Mouse (Mus musculus): ENCODE data around the gene Cd44. TPM values are rescaled to one million over a fixed set of nuclear protein-coding genes. Genes with fewer than 3 reads are reported as not detected.

Cd44 gene
- total and polyA plus RNA-seq, 2 experiments from 2014 or later, result 9.3 to 12.5 TPM

- no peak for ATAC-seq (ENCODE audit: insufficient read depth, low read depth)
- Histone ChIP-seq H3K27ac (ENCODE audit: low read depth) (no peak overlapping the region), H3K4me3 (ENCODE audit: low read depth, low read length) (no peak overlapping the region), H3K4me1 (ENCODE audit: control insufficient read depth, insufficient read depth) (no peaks in the 10 kb centered on the region), H3K9me3 (replicated peaks; ENCODE audit: control insufficient read depth, low read length) (no peaks in the 10 kb centered on the region), H3K27me3 (ENCODE audit: control insufficient read depth, insufficient read depth, low read length) (no peaks in the 10 kb centered on the region), H3K36me3 (replicated peaks; ENCODE audit: control insufficient read depth, insufficient read depth, low read length) (no peaks in the 10 kb centered on the region), H3K4me2 (ENCODE audit: low read depth, low read length) (no peak overlapping the region), H3K9ac (replicated peaks; ENCODE audit: low read depth, low read length) (no peak overlapping the region)
- TF ChIP-seq EP300 (IDR thresholded peaks at IDR 0.05; ENCODE audit: low read depth) (no peak), CTCF (IDR thresholded peaks at IDR 0.05; ENCODE audit: low read depth) (no peak)
- 35% methylated on average over 3 of the region's 3 CpGs for WGBS
- no peak for DNase-seq (ENCODE audit: low spot score)
Observed at GRCm38 (mm10) chr2:102936886-102937285, 35.4 kb upstream of the Cd44 start.

DNA sequence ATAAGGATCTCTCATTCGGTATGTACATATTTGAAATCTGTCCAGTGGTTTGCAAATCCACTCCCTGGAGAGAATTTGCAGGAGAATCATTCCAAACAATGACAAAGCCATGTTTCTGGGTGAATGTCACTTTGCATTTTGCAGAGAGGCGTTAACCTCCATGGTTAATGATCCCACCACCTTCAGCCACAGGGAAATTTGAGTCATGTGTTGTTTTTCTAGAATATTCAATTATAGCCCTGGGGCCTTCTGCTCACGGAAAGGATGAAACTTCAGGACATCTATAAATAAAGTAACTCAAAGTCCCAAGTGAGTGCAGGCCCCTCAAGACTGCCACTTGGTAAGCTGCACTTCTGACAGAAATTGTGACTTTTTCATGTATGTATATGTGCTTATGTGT is 33.4 kb upstream of the Cd44 start:
- DNase-seq (ENCODE audit: low spot score) (no peak), ATAC-seq (ENCODE audit: insufficient read depth, low read depth) (no peak)
- H3K9me3 ChIP-seq (replicated peaks; ENCODE audit: control insufficient read depth, low read length), result no peaks in the 10 kb centered on the region
- H3K36me3 ChIP-seq (replicated peaks; ENCODE audit: control insufficient read depth, insufficient read depth, low read length), result no peaks in the 10 kb centered on the region
- TF ChIP-seq EP300 (IDR thresholded peaks at IDR 0.05; ENCODE audit: low read depth) (no peak), CTCF (IDR thresholded peaks at IDR 0.05; ENCODE audit: low read depth) (no peak)
- no peaks in the 10 kb centered on the region for H3K27me3 ChIP-seq (ENCODE audit: control insufficient read depth, insufficient read depth, low read length)
- no peak overlapping the region for H3K4me3 ChIP-seq (ENCODE audit: low read depth, low read length)
- H3K27ac ChIP-seq (ENCODE audit: low read depth), result no peak overlapping the region
- no peaks in the 10 kb centered on the region for H3K4me1 ChIP-seq (ENCODE audit: control insufficient read depth, insufficient read depth)
- WGBS, result 71% methylated on average over 3 of the region's 3 CpGs
- no peak overlapping the region for H3K4me2 ChIP-seq (ENCODE audit: low read depth, low read length)
- no peak overlapping the region for H3K9ac ChIP-seq (replicated peaks; ENCODE audit: low read depth, low read length)

DNA sequence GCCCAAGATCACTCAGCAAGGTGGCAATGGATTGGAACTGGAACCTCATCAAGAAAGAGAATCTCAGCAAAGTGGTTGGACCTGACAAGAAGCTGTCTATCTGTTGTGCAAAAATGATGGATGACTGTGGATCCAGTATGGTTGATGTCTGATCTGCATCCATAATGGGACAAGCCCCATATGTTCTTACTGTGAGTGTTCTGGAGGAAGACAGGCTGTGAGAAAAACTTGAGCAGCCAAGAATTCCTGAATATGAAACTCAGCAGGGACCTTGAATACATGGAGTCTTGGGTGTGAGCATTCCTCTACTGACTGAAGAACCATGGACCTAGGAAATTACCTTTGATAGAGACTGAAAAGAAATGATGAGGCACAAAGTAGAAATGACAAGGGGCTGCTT is 32.3 kb upstream of the Cd44 start:
- Histone ChIP-seq H3K9ac (replicated peaks; ENCODE audit: low read depth, low read length) (no peak overlapping the region), H3K36me3 (replicated peaks; ENCODE audit: control insufficient read depth, insufficient read depth, low read length) (no peaks in the 10 kb centered on the region), H3K27ac (ENCODE audit: low read depth) (no peak overlapping the region), H3K4me1 (ENCODE audit: control insufficient read depth, insufficient read depth) (no peaks in the 10 kb centered on the region), H3K27me3 (ENCODE audit: control insufficient read depth, insufficient read depth, low read length) (no peaks in the 10 kb centered on the region), H3K4me2 (ENCODE audit: low read depth, low read length) (no peak overlapping the region), H3K9me3 (replicated peaks; ENCODE audit: control insufficient read depth, low read length) (no peaks in the 10 kb centered on the region), H3K4me3 (ENCODE audit: low read depth, low read length) (no peak overlapping the region)
- no peak for TF ChIP-seq CTCF (IDR thresholded peaks at IDR 0.05; ENCODE audit: low read depth)
- TF ChIP-seq EP300 (IDR thresholded peaks at IDR 0.05; ENCODE audit: low read depth), result no peak
- DNase-seq (ENCODE audit: low spot score) (no peak), ATAC-seq (ENCODE audit: insufficient read depth, low read depth) (no peak)

DNA sequence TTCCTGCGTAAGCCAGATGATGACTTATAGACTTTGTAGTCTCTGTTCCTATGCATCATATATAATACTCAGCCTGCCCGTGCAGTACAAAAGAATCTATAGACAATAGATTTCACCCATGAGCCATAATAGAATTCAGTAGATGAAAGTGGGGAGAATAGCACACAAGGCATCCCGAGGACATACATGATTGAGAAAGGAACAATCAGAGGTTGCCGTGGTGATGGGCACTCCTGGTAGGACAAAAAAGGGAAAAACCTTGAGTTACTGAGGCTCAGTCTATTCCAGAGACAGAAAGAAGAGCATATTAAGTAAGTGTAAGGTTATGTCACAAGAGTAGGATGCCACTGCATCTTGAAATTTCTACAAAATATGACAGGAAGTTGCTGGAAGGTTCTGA is 31.7 kb upstream of the Cd44 start:
- Histone ChIP-seq H3K27me3 (ENCODE audit: control insufficient read depth, insufficient read depth, low read length) (no peaks in the 10 kb centered on the region), H3K9me3 (replicated peaks; ENCODE audit: control insufficient read depth, low read length) (no peaks in the 10 kb centered on the region)
- DNase-seq (ENCODE audit: low spot score), result no peak

DNA sequence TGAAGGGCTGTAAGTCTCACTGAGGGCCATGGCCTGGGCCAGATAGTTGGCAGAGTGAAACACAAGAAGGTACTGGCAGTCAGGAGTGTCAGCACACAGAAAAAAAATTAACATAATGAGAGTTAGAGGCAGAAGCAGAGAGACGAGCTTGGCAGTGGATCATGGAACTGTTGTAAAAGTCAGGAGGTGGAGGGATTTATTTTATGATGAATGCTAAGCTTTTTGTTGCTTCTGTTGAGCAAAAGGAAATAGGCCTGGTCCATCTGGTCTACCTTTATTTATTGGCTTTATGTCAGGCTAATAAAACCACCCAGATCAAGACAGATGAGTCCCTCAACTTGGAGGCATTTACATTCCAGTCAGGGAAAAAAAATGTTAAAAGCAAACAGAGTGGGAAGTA is 31.2 kb upstream of the Cd44 start:
- TF ChIP-seq EP300 (IDR thresholded peaks at IDR 0.05; ENCODE audit: low read depth) (no peak), CTCF (IDR thresholded peaks at IDR 0.05; ENCODE audit: low read depth) (no peak)
- no peak overlapping the region for H3K27ac ChIP-seq (ENCODE audit: low read depth)
- H3K9ac ChIP-seq (replicated peaks; ENCODE audit: low read depth, low read length), result no peak overlapping the region
- no peaks in the 10 kb centered on the region for H3K9me3 ChIP-seq (replicated peaks; ENCODE audit: control insufficient read depth, low read length)
- H3K27me3 ChIP-seq (ENCODE audit: control insufficient read depth, insufficient read depth, low read length), result no peaks in the 10 kb centered on the region
- no peaks in the 10 kb centered on the region for H3K36me3 ChIP-seq (replicated peaks; ENCODE audit: control insufficient read depth, insufficient read depth, low read length)
- WGBS, result 63% methylated on average over 1 of the region's 1 CpGs
- no peak for DNase-seq (ENCODE audit: low spot score)
- no peak for ATAC-seq (ENCODE audit: insufficient read depth, low read depth)
- H3K4me3 ChIP-seq (ENCODE audit: low read depth, low read length), result no peak overlapping the region
- no peaks in the 10 kb centered on the region for H3K4me1 ChIP-seq (ENCODE audit: control insufficient read depth, insufficient read depth)
- H3K4me2 ChIP-seq (ENCODE audit: low read depth, low read length), result no peak overlapping the region

More for the DNA sequence above, 31.7 kb upstream of the Cd44 start:
- ATAC-seq (ENCODE audit: insufficient read depth, low read depth), result no peak
- Histone ChIP-seq H3K36me3 (replicated peaks; ENCODE audit: control insufficient read depth, insufficient read depth, low read length) (no peaks in the 10 kb centered on the region), H3K4me3 (ENCODE audit: low read depth, low read length) (no peak overlapping the region), H3K4me2 (ENCODE audit: low read depth, low read length) (no peak overlapping the region), H3K4me1 (ENCODE audit: control insufficient read depth, insufficient read depth) (no peaks in the 10 kb centered on the region), H3K27ac (ENCODE audit: low read depth) (no peak overlapping the region), H3K9ac (replicated peaks; ENCODE audit: low read depth, low read length) (no peak overlapping the region)
- WGBS, result 82% methylated on average over 4 of the region's 4 CpGs
- TF ChIP-seq EP300 (IDR thresholded peaks at IDR 0.05; ENCODE audit: low read depth) (no peak), CTCF (IDR thresholded peaks at IDR 0.05; ENCODE audit: low read depth) (no peak)

DNA sequence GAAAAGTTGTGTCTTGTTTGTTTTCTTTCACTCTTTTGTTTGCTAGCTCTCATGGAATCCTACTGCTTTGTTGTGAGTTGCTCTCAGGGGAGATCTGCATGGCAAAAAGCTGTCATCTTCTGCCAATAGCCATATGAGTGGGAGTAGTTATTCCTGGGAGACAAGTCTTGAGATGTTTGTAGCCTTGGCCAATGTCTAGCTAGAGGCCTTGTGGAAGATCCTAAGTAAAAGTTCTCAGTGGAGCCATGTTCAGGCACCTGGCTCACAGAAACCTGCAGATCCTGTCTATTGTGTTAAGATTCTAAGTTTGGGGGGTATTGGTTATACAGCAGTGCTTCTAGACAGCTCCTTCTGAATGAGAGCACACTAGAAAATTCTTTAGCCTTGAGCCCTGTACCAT is 26.7 kb upstream of the Cd44 start:
- Histone ChIP-seq H3K4me2 (ENCODE audit: low read depth, low read length) (no peak overlapping the region), H3K4me3 (ENCODE audit: low read depth, low read length) (no peak overlapping the region), H3K36me3 (replicated peaks; ENCODE audit: control insufficient read depth, insufficient read depth, low read length) (no peaks in the 10 kb centered on the region), H3K27me3 (ENCODE audit: control insufficient read depth, insufficient read depth, low read length) (no peaks in the 10 kb centered on the region), H3K4me1 (ENCODE audit: control insufficient read depth, insufficient read depth) (no peaks in the 10 kb centered on the region), H3K9ac (replicated peaks; ENCODE audit: low read depth, low read length) (no peak overlapping the region), H3K9me3 (replicated peaks; ENCODE audit: control insufficient read depth, low read length) (no peaks in the 10 kb centered on the region), H3K27ac (ENCODE audit: low read depth) (no peak overlapping the region)
- ATAC-seq (ENCODE audit: insufficient read depth, low read depth) (no peak), DNase-seq (ENCODE audit: low spot score) (no peak)
- TF ChIP-seq EP300 (IDR thresholded peaks at IDR 0.05; ENCODE audit: low read depth) (no peak), CTCF (IDR thresholded peaks at IDR 0.05; ENCODE audit: low read depth) (no peak)

Measured in heart, postnatal 0 days (tissue).